Mouse (Mus musculus): ENCODE data around the gene Dchs1. TPM values are rescaled to one million over a fixed set of nuclear protein-coding genes. Genes with fewer than 3 reads are reported as not detected.

Gene Dchs1
- polyA plus RNA-seq (2017; shearing (Covaris generic)) = not detected

GRCm38 (mm10) chr7:105787285-105788140 is at the start of gene Dchs1:
Dchs1 (minus strand) TSS chr7:105787654.

DNA sequence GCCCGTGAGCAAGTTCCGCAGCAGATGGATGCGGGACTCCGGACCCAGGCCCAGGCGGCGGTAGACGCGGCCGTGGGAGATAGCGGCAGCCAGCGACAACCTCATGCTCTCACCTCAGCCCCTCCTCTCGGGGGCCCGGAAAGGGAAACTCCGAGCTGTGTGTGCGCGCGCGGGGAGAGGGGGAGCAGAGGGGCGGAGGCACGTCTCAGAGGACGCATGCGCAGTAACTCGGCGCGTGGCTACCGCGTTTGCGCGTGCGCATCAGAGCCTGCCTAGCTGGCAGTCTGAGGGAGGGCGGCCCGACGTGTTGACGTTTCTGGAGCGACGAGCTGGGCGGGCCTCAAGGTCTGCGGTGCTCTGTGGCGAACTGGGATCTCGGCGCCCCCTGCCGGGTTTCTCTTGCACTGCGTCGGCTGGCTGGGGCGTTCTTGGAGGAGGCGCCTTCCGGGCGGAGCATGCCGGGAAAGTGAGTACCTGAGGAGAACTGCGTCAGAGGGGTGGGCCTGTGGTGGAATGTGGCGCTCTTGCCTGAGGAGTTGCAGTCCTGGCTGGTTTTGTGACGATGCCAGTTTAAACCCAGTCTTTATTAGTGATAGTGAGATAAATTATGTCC is 23.5 kb upstream of the Dchs1 start, which contains the start of gene Mrpl17:
TSS of gene Mrpl17 (minus strand) at position 223 of the 613 bp plus-strand sequence.

DNA sequence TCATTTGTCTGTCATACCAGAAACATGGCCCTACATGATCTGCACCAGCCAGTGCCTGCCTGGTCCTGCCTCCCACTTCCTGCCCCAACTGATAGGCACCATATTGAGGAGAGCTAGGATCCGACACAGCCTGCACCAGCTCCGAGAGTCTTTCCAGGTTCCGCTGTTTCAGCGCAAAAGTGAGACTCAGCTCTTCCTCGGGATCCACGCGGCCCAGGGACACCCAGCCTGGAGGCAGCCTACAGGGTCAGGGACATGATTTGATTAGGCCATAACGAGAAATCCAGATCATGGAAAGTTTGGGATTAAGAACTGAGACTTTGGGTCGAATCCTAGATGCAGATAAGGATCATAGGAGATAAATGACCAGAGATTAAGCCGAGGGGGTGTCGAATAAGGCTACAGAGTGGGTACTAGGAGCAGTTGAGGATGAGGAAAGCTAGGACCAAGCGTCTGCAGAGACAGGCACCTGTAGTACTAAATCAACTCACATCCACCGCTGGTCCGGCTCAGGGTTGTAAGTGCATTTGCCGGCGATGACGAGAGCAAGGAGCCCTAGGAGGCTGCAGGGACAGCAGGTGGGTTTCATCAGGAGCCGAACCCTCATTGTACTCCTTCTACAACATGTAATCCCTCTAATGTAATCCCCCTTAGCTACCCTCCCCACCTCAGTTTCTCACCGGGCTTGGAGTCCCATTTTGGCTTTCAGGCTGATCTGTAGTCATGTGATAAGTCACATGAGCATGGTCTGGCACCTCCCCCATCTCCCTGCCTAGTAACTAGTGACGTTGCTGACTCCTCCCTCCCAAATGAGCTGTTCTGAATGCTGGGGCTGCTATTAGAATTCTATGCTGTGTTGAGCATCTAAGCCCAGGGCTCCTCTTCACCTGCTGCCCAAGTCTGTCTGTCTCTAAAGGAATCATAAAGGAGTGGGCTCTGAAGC is 35.7 kb downstream of the Dchs1 start, which contains the start of gene Tpp1:
TSS of gene Tpp1 (minus strand) at position 745 of the 943 bp plus-strand sequence.

DNA sequence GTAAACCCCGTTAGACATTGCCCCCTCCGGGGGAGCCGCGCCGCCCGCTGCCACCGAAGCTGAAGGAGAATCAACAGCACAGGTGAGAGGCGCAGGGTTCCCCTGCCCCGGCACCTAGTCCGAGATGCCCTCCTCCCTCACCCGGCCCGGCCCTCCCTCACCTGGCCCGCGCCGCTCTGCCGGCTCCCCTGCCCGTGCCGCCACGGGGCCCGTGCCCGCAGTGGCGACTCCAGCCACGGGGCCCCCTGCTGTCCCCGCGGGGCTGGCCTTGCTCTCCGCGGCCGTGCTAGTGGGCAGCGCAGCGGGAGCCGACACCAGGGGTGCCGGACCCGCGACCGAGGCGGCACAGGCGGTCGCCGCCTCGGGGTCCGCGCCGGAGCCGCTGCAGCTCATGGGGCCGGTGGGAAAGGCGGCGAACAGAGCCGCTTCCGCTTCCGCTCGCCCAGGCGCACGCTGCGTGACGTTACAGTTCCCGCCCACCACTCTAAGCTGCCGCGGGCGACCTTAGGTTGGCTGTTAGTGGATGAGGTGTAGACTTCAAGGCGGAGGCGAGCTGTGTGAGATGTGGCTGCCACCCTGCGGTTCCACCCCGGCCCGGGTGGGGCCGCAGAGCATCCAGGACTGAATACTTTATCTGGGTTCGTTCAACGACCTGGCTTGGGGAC is 43.4 kb downstream of the Dchs1 start, which contains the start of gene Taf10:
TSS of gene Taf10 (minus strand) at position 436 of the 665 bp plus-strand sequence.

DNA sequence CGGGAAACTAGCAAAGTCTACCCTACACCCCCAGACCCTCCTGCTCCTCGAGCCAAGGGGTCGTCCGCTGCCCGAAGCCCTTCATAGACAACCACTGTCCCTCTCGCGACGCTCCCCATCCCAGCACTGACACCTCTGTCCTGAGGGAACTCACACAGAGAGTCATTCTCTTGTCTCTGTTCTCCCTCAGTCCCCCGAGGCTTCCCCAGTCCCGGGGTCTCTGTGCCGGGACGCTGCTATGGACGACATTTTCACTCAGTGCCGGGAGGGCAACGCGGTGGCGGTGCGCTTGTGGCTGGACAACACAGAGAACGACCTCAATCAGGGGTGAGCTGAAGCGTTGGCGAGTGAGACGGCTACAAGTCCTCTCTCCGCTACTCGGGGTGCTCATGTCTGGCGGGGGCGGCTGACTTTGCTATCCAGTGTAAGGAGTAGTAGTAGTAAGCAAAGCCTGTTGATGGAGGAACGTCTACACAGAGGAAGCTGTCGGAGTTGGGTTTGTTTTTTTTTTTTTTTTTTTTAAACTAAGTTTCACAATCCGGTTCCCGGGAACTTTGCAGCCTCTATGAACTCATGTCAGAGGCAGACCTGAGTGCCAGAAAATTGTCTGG is 50.4 kb downstream of the Dchs1 start, which contains the start of gene Rrp8:
TSS of gene Rrp8 (minus strand) at position 475 of the 611 bp plus-strand sequence.

GRCm38 (mm10) chr7:105736264-105736901 is 51.1 kb downstream of the Dchs1 start, which contains the start of gene Ilk:
Ilk (plus strand) TSS chr7:105736592.

Other genes starting within 250 kb of the Dchs1 start
- 46.6 TPM for gene Smpd1, start 233.3 kb downstream of the Dchs1 start, polyA plus RNA-seq (2017; shearing (Covaris generic))
- gene Apbb1, start 206.0 kb downstream of the Dchs1 start, polyA plus RNA-seq (2017; shearing (Covaris generic)) = 11.6 TPM
- gene Hpx, start 187.5 kb downstream of the Dchs1 start, polyA plus RNA-seq (2017; shearing (Covaris generic)) = not detected
- gene Trim3, start 154.1 kb downstream of the Dchs1 start, polyA plus RNA-seq (2017; shearing (Covaris generic)) = 2.1 TPM
- 209 TPM for gene Timm10b, start 147.6 kb downstream of the Dchs1 start, polyA plus RNA-seq (2017; shearing (Covaris generic))
- gene Arfip2, start 147.2 kb downstream of the Dchs1 start, polyA plus RNA-seq (2017; shearing (Covaris generic)) = 25.8 TPM
- 8.0 TPM for gene Gm45799, start 147.1 kb downstream of the Dchs1 start, polyA plus RNA-seq (2017; shearing (Covaris generic))
- gene Dnhd1, start 136.8 kb downstream of the Dchs1 start, polyA plus RNA-seq (2017; shearing (Covaris generic)) = 2.4 TPM
- gene Ilk, start 51.1 kb downstream of the Dchs1 start, polyA plus RNA-seq (2017; shearing (Covaris generic)) = 230 TPM
- gene Rrp8, start 50.3 kb downstream of the Dchs1 start, polyA plus RNA-seq (2017; shearing (Covaris generic)) = 40.5 TPM
- gene Taf10, start 43.3 kb downstream of the Dchs1 start, polyA plus RNA-seq (2017; shearing (Covaris generic)) = 20.5 TPM
- gene Tpp1, start 35.4 kb downstream of the Dchs1 start, polyA plus RNA-seq (2017; shearing (Covaris generic)) = 138 TPM
- 145 TPM for gene Mrpl17, start 23.4 kb upstream of the Dchs1 start, polyA plus RNA-seq (2017; shearing (Covaris generic))
- 297 TPM for gene Gm4070, start 166.3 kb upstream of the Dchs1 start, polyA plus RNA-seq (2017; shearing (Covaris generic))